Comparison of ENCODE assay signal across 9 mouse cellular contexts in genomic region chr9:31925830-31926624, GRCm38 (mm10). TPM values are rescaled to one million over a fixed set of nuclear protein-coding genes. Genes with fewer than 3 reads are reported as not detected.
DNase-seq lines count a peak whose midpoint lies in the region; ATAC-seq and TF ChIP-seq lines count a peak whose summit lies in the region.
"Had no signal": no experiment of that assay in that cellular context is flagged by ENCODE, and none has a peak within 500 bp of the region (broad histone marks: within the 10 kb centered on the region; RNA-seq: fewer than 3 reads in every experiment).

No protein-coding gene starts in this region.

- intact Hi-C loops in heart, postnatal 10 days (cut with DNase I), result loop anchor here (1.0 kb wide), 1 partner anchor 367 kb away; no protein-coding TSS in a partner anchor

- peak; percentile 99 for TF ChIP-seq CTCF in liver, postnatal 0 days (IDR thresholded peaks at IDR 0.05; ENCODE audit: low read depth)

- H3K27me3 ChIP-seq in forebrain, embryonic 13.5 days, result no peaks in the 10 kb centered on the region
- H3K27me3 ChIP-seq in liver, postnatal 0 days (ENCODE audit: insufficient read depth, low read length), result no peaks in the 10 kb centered on the region
- H3K27me3 ChIP-seq in neural tube, embryonic 15.5 days (replicated peaks), result 0 out of 2 replicates have a peak, but pooled peaks cover 7% of the 10 kb centered on the region

- no peak overlapping the region for H3K27ac ChIP-seq in forebrain, embryonic 13.5 days
- no peak overlapping the region for H3K27ac ChIP-seq in liver, postnatal 0 days (ENCODE audit: low read depth)
- H3K27ac ChIP-seq in neural tube, embryonic 15.5 days (replicated peaks), result no peak overlapping the region

- no peak overlapping the region for H3K4me3 ChIP-seq in forebrain, embryonic 13.5 days
- H3K4me3 ChIP-seq in liver, postnatal 0 days (ENCODE audit: low read depth, low read length), result no peak overlapping the region
- no peak overlapping the region for H3K4me3 ChIP-seq in neural tube, embryonic 15.5 days (replicated peaks)
- H3K4me3 ChIP-seq: erythroblast, embryonic 14.5 days had no signal

- H3K9ac ChIP-seq in forebrain, embryonic 13.5 days, result no peak overlapping the region
- H3K9ac ChIP-seq in liver, postnatal 0 days (replicated peaks), result no peak overlapping the region
- no peak overlapping the region; the same call in 1 of the 2 replicates for H3K9ac ChIP-seq in neural tube, embryonic 15.5 days (replicated peaks)

- peak overlapping the region; percentile 19 for H3K4me2 ChIP-seq in forebrain, embryonic 13.5 days
- no peak overlapping the region for H3K4me2 ChIP-seq in liver, postnatal 0 days (ENCODE audit: low read depth, low read length)
- H3K4me2 ChIP-seq in neural tube, embryonic 15.5 days, result peak overlapping the region; percentile 43

- peaks cover 12% of the 10 kb centered on the region; the same call in 1 of the 2 replicates for H3K4me1 ChIP-seq in forebrain, embryonic 13.5 days
- H3K4me1 ChIP-seq in liver, postnatal 0 days (ENCODE audit: insufficient read depth), result no peaks in the 10 kb centered on the region
- peaks cover 7% of the 10 kb centered on the region for H3K4me1 ChIP-seq in neural tube, embryonic 15.5 days

- H3K9me3 ChIP-seq in forebrain, embryonic 13.5 days (replicated peaks), result no peaks in the 10 kb centered on the region
- no peaks in the 10 kb centered on the region for H3K9me3 ChIP-seq in liver, postnatal 0 days (ENCODE audit: low read length)
- no peaks in the 10 kb centered on the region for H3K9me3 ChIP-seq in neural tube, embryonic 15.5 days (replicated peaks)

- peak; percentile 57 to 66 for DNase-seq in CD8-positive naive resting alpha-beta T cell, adult 2 months (ENCODE audit: low read depth in 2 of 2, low spot score in 2 of 2)
- DNase-seq in c-Kit-positive CD71-positive TER-119-positive erythroid progenitor cells, embryonic 14.5 days (ENCODE audit: low spot score), result peak; percentile 40
- DNase-seq in heart, postnatal 10 days, result peak; percentile 91 to 93
- peak; percentile 94 for DNase-seq in kidney, postnatal 4 days
- DNase-seq in liver, postnatal 0 days, result peak; percentile 80
- DNase-seq in testis, postnatal 10 days (ENCODE audit: low spot score), result peak; percentile 90

- WGBS in forebrain, embryonic 13.5 days, result 20% methylated on average over 22 of the region's 22 CpGs
- WGBS in liver, postnatal 0 days (ENCODE audit: insufficient replicate concordance), result 15% methylated on average over 22 of the region's 22 CpGs
- 19% methylated on average over 22 of the region's 22 CpGs for WGBS in neural tube, embryonic 15.5 days

- no peaks in the 10 kb centered on the region for H3K36me3 ChIP-seq in forebrain, embryonic 13.5 days (ENCODE audit: poor library complexity, severe bottlenecking)
- no peaks in the 10 kb centered on the region for H3K36me3 ChIP-seq in liver, postnatal 0 days (replicated peaks; ENCODE audit: insufficient read depth, low read length)
- H3K36me3 ChIP-seq in neural tube, embryonic 15.5 days, result no peaks in the 10 kb centered on the region

- TF ChIP-seq EP300 in liver, postnatal 0 days (IDR thresholded peaks at IDR 0.05; ENCODE audit: low read depth), result no peak

- peak; percentile 89 for ATAC-seq in forebrain, embryonic 13.5 days
- peak; percentile 74 for ATAC-seq in liver, postnatal 0 days
- peak; percentile 63; the same call in 1 of the 2 replicates for ATAC-seq in neural tube, embryonic 15.5 days (ENCODE audit: low FRiP score)

RNA-seq across cellular contexts. Expression of gene Barx2, which starts 12.8 kb away (rescaled TPM):
- polyA plus RNA-seq in forebrain, embryonic 13.5 days (2015; fragmentation: Nextera tagmentation; extraction: Ambion mirVana), result not detected in 2 replicates
- not detected for total RNA-seq in heart, postnatal 10 days (2021)
- not detected in 2 replicates for polyA plus RNA-seq in liver, postnatal 0 days (2015; fragmentation: Nextera tagmentation; extraction: Ambion mirVana)
- polyA plus RNA-seq in neural tube, embryonic 15.5 days (2015; fragmentation: Nextera tagmentation; extraction: Ambion mirVana), result 0.17 and 0.20 TPM in 2 replicates
- polyA plus RNA-seq: erythroblast, embryonic 14.5 days had no signal

Comparison
In these comparisons a context has a peak if more than half of its experiments do, and no peak if none do; other contexts are left out.
1. DNase-seq: peak in every context shown above with its lines; median percentile 94 in kidney, postnatal 4 days; 92 in heart, postnatal 10 days; 90 in testis, postnatal 10 days; 80 in liver, postnatal 0 days; 62 in CD8-positive naive resting alpha-beta T cell, adult 2 months; 40 in c-Kit-positive CD71-positive TER-119-positive erythroid progenitor cells, embryonic 14.5 days.